Mouse (Mus musculus): ENCODE measurements around the gene Pcyt2. TPM values are rescaled to one million over a fixed set of nuclear protein-coding genes. Genes with fewer than 3 reads are reported as not detected.
A peak's percentile ranks its signal among the peaks of the same experiment; 100 is the strongest.

The Pcyt2 gene
- total RNA-seq, 1 experiment from 2014 or later = 38.6 TPM

GRCm38 (mm10) chr11:120641869-120642268 is 24.1 kb upstream of the Pcyt2 start:
- ATAC-seq (replicated peaks in 1 of 2; ENCODE audit: insufficient read depth in 1 of 2, low FRiP score in 2 of 2, low TSS enrichment in 1 of 2, low read depth in 1 of 2, poor library complexity in 2 of 2, severe bottlenecking in 2 of 2) = no peak

DNA sequence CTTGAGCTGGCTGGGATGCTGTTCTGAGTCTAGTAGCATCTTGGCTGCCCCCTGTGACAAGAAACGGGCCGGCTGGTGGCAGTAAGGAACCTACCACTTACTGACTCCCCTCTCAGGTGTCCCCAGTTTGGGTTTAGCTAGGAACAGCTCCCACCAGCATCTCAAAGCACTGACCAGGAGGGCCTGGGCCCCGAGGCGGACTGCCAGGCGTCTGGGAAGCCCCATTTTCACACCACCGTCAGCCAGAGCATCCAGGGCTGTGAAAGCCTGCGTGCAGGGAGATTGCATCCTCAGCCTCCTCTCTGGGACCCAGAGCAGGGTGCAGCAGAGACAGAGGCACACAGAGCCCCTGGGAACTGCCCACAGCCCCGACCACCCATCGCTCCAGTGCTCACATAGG is 23.5 kb upstream of the Pcyt2 start:
- no peak for ATAC-seq (replicated peaks in 1 of 2; ENCODE audit: insufficient read depth in 1 of 2, low FRiP score in 2 of 2, low TSS enrichment in 1 of 2, low read depth in 1 of 2, poor library complexity in 2 of 2, severe bottlenecking in 2 of 2)

DNA sequence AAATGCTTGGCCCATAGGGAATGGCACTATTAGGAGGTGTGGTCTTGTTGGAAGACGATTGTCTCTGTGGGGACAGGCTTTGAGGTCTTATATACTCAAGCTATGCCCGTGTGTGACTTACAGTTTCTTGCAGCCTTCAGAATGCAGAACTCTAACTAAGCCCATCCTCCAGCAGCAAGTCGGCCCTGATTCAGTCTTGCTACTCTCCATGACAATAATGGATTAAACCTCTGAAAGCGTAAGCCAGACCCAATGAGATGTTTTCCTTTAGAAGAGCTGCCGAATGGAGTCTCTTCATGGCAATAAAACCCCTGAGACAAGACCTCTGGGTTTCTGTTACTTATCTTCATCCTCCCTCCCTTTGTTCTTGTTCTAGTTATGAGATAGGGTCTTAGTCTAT is 17.1 kb upstream of the Pcyt2 start:
- no peak for ATAC-seq (replicated peaks in 1 of 2; ENCODE audit: insufficient read depth in 1 of 2, low FRiP score in 2 of 2, low TSS enrichment in 1 of 2, low read depth in 1 of 2, poor library complexity in 2 of 2, severe bottlenecking in 2 of 2)

DNA sequence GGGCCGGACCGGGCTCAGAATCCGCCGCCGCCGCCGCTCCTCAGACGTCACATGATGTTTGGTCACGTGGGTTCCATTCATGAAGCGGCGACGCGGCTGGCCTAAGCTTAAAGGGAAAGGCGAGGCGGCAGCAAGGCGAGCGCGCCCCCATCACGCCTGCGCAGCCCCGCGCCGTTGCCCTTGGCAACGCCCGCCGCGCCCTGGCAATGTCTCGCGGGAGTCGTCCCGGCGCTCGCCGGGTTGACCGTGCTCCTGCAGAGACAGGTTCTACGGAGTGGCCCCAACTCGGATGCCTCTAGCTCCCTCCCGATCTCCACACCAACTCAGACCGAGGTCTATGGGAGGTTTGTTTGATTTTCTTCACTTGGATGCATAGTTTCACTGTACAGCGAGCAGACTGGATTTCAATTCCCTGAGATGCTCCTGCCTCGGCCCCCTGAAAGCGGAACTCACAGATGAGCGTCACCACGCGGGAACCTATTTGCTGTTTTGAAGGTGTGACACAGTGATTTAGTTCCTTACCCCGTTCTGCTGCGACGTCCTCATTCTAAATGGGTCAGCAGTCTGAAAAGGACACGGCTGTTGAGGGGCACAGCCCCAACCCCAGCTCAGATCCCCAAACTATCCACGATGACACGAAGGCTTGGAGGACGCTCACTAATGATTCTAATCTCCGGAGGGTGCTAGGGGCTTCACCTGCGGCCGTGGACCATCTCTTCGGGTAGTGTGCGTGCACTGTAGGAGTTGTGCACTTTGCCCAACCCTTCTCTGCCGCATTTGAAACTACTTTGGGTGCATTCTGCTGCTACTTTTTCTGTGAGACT is 16.0 kb upstream of the Pcyt2 start, which contains the start of gene Mafg:
TSS of gene Mafg (minus strand) at position 81 of the 824 bp plus-strand sequence.
- ATAC-seq (replicated peaks in 1 of 2; ENCODE audit: insufficient read depth in 1 of 2, low FRiP score in 2 of 2, low TSS enrichment in 1 of 2, low read depth in 1 of 2, poor library complexity in 2 of 2, severe bottlenecking in 2 of 2) = peak; percentile 22 to 41; a peak in 3 of 4 replicates

DNA sequence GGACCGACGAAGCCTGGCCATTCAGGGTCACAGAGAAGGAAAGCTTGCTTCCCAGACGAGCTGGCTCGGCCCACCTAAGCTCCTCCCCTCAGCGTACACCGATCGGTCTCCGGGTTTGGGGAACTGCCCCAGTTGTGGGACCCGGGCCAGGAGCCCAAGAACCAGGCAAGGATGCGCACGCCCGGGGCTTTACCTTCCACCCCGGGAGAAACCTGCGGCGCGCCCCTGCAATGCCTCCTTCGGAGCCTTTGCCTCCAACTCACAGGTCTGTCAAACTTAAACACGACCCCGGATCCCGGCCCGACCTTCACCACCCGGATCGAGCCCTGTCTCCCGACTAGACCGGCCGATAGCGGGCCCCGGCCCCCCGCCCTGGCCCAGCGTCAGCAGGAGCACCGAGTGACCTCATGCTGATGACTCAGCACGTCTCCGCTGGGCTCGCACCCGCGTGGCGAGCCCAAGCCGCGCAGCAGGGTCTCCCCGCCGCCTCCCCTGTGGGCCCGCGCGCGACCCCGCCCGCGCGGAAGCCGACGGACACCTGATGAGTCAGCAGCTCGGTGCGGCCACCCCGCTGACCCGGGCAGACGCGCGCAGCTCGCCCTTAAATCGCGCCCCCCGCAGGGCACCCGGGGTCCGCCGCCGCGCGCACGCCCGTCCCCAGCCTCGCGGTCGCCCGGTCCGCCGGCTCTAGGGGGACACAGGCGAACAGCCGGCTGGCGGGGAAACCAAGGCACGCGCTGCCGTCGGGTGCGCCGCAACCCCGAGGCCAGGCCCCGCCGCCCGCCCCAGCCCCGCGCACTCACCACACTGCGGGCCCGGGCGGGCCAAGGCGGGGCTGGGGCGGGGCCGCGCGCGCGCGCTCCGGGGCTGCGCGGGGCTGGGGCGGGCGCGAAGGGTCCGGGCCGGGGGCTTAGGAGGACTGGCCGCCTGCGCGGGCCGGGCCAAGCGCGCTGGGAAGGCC is 15.1 kb upstream of the Pcyt2 start:
- ATAC-seq (replicated peaks in 1 of 2; ENCODE audit: insufficient read depth in 1 of 2, low FRiP score in 2 of 2, low TSS enrichment in 1 of 2, low read depth in 1 of 2, poor library complexity in 2 of 2, severe bottlenecking in 2 of 2) = peak; percentile 33 to 46; a peak in 3 of 4 replicates

DNA sequence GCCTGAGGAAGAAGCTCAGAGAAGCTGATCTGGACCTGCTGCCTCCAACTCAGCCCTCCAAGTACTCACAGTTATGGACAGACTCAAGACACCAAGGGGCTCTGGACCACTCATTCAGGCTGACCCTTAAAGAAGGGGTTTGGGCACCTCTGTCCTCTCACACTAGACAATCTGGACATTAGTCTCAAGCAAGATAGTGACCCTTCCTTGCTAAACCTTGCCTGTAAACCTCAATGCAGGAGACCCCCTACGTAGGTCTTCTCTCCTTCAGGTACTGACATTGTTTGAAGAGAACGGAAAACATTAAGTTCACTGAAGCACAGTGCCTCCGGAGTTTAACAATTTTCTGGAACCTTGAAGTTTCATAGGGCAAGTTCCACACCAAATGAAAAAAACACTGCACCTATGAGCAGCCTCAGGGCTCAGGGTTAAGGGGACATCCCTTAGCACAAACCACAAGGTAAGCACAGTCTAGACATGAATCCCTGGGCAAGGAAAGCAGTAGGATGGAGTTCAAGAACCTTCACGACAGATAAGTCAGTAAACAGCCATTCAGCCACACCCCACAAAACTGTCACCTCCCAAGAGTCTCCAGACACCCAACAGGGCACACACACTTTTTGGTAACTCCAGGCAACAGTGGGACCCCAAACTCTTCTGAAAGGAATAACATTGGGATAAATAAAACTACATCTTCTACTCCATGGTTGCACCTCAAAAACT is 14.2 kb upstream of the Pcyt2 start:
- no peak for ATAC-seq (replicated peaks in 1 of 2; ENCODE audit: insufficient read depth in 1 of 2, low FRiP score in 2 of 2, low TSS enrichment in 1 of 2, low read depth in 1 of 2, poor library complexity in 2 of 2, severe bottlenecking in 2 of 2)

DNA sequence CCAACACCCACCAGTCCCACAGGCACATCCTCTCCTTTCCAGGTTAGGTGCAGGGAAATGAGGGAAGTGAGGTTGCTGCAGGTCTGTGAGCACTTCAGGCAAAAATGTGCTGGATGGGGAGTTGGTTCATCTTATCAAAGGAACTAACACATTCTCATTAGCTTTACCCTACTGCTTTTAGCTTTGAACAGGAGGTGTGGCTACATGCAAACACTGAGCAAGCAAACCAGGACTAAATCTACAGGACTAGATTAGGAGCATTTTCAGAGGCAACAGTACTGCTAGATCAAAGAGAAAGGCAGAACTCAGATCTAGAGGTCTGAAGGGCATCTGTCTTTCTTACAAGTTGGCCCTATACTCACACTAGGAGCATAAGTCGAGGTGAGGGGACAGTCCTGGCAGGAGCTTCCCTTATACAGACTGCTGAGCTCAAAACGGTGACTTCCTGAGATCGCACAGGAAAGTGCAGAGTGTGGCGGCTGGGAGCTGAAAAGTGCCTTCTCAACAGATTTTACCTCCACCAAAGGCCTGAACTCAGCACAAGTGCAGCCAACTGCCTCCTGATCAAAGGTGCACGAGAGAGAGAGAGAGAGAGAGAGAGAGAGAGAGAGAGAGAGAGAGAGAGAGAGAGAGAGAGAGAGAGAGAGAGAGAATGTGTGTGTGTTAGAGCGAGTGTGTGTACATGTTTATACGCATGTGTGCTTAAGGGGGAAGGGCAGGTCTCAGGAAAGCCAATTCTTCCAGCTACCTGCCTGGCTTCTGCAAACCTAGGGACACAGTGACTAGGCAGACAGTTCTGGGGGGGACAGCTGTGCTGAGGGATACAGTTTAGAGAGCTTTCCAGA is 13.4 kb upstream of the Pcyt2 start:
- ATAC-seq (replicated peaks in 1 of 2; ENCODE audit: insufficient read depth in 1 of 2, low FRiP score in 2 of 2, low TSS enrichment in 1 of 2, low read depth in 1 of 2, poor library complexity in 2 of 2, severe bottlenecking in 2 of 2) = no peak

GRCm38 (mm10) chr11:120630401-120630871 is 12.7 kb upstream of the Pcyt2 start:
- ATAC-seq (replicated peaks in 1 of 2; ENCODE audit: insufficient read depth in 1 of 2, low FRiP score in 2 of 2, low TSS enrichment in 1 of 2, low read depth in 1 of 2, poor library complexity in 2 of 2, severe bottlenecking in 2 of 2) = peak in 1 of 2 experiments; percentile 36; a peak in 2 of 4 replicates

- ATAC-seq (replicated peaks in 1 of 2; ENCODE audit: insufficient read depth in 1 of 2, low FRiP score in 2 of 2, low TSS enrichment in 1 of 2, low read depth in 1 of 2, poor library complexity in 2 of 2, severe bottlenecking in 2 of 2) = no peak
Observed at GRCm38 (mm10) chr11:120629911-120630310, 12.2 kb upstream of the Pcyt2 start.

DNA sequence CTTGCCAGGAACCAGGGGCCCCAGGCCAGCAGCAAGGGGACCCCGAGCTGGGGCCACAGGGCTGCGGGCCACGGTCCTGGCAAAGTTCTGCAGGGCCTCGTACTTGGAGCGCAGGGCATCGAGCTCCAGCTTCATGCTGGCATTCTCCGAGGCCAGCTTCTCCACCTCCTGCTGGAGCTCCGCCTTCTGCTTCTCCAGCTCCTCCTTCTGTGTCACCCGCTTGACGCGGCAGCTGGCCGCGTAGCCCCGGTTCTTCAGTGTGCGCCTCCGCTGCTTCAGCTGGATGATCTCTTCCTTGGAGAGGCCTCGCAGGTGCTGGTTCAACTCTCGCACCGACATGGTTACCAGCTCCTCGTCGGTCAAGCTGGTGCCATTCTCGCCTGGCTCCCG is 11.6 kb upstream of the Pcyt2 start:
- ATAC-seq (replicated peaks in 1 of 2; ENCODE audit: insufficient read depth in 1 of 2, low FRiP score in 2 of 2, low TSS enrichment in 1 of 2, low read depth in 1 of 2, poor library complexity in 2 of 2, severe bottlenecking in 2 of 2) = peak in 1 of 2 experiments; percentile 43; a peak in 2 of 4 replicates

DNA sequence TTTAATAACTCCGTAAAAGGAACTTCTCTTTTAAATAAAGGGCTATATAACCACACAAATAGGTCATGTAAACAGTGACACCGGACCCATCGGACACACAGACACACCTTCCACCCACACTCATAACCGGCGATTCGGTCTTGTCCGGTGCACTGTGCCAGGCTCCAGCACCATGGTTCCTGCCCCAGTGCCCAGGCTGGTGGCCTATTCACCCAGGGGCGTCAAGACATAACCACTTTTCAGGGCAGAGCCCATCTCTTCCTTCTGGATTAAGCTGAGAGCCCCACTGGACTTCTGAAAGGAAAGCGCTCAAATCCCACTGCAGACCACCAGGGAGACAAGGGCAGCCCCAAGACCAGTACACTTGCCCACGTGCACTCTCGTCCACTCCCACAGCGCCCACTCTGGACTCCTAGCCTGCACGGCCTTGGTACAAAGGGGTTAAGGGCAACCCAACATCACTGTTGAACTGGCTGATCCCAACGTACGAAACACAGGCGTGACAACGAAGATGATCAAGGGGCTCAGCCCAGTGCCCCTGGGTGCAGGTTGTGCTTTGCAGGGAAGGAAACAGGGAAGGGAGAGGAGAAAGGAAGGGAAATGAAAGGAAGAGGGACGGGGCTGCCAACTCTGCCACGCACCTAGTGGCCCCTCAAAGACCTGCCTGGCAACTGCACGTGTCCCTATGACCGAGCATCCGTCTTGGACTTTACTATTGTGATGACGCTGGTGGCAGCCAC is 11.0 kb upstream of the Pcyt2 start:
- ATAC-seq (replicated peaks in 1 of 2; ENCODE audit: insufficient read depth in 1 of 2, low FRiP score in 2 of 2, low TSS enrichment in 1 of 2, low read depth in 1 of 2, poor library complexity in 2 of 2, severe bottlenecking in 2 of 2) = no peak

DNA sequence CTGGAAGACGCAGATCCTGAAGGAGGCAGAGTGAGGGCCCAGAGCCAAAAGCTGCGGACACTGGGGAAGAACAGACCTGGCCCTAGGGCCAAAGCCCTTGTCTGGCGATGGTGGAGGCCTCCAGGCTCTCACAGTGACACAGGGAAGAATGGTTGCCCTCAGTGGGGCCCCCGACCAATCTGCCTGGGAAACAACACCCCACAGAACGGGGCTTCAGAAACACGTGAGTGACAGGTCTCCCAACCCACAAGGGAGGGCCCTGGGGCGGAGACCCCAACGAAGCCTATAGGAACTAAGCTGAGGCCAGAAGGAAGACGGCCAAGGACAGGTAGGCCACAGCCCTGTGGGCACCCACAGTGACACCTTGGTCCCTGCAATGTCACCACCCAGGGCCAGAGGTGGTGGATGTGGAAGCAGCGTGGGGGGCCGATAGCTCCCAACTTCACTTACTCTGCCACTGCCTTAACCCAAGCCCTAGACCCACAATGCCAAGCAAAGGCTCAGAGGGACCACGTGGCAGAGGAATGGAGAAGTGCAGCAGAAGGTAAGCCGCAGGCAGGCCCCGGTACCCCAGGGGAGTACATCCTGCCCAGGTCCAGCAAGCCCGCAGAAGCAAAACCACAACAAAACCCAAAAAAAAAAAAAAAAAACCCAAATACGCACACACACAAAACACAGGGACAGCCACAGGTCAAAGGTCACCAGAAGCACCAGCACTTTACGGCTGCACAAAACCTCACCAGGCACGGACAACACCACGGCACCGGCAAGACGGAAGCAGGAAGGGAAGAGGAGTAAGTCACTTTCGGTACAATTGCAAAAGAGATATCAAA is 9.9 kb upstream of the Pcyt2 start:
- ATAC-seq (replicated peaks in 1 of 2; ENCODE audit: insufficient read depth in 1 of 2, low FRiP score in 2 of 2, low TSS enrichment in 1 of 2, low read depth in 1 of 2, poor library complexity in 2 of 2, severe bottlenecking in 2 of 2) = peak; percentile 53 to 60

DNA sequence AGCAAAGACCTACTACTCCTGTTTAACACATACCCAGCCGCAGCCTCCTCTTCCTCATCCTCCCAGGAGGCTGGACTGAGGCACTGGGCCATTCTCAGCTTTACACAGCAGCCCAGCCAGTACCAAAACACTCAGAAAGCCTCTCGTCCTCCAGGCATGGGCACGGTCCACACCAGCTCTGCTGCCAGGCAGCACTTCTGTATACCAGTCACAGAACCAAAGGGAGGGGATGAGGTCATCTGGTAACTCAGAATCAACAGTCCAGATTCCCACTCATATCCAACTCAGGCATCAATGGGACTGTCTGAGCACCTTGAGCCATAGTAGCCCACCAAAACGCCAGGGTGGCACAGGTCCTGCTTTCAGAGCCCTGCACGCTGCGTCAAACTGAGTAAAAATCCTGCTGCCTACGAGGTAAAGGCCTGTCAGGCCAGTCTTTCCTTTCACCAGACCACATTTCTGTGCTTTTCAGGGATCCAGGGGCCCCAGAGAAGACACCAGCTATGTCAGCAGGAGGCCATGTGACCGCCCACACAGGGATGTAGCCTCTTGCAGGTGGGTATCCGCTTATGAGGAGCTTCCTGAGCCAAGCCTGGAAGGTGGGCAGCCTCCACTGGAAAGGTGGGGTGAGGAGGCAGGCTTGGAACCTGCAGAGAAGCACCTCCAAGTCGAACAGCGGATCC is 9.2 kb upstream of the Pcyt2 start:
- no peak for ATAC-seq (replicated peaks in 1 of 2; ENCODE audit: insufficient read depth in 1 of 2, low FRiP score in 2 of 2, low TSS enrichment in 1 of 2, low read depth in 1 of 2, poor library complexity in 2 of 2, severe bottlenecking in 2 of 2)

- no peak for ATAC-seq (replicated peaks in 1 of 2; ENCODE audit: insufficient read depth in 1 of 2, low FRiP score in 2 of 2, low TSS enrichment in 1 of 2, low read depth in 1 of 2, poor library complexity in 2 of 2, severe bottlenecking in 2 of 2)
Observed at GRCm38 (mm10) chr11:120625152-120625775, 7.5 kb upstream of the Pcyt2 start, which contains the start of gene Sirt7. Sirt7 (minus strand) TSS chr11:120625240.

Measured in hematopoietic stem cell, adult 5-6 weeks (primary cell).